Mouse (Mus musculus): ENCODE results near the gene Malrd1. TPM values are rescaled to one million over a fixed set of nuclear protein-coding genes. Genes with fewer than 3 reads are reported as not detected.

Gene Malrd1
- not detected for polyA plus RNA-seq (2017; shearing (Covaris generic))

GRCm38 (mm10) chr2:15526241-15526924 is at the start of gene Malrd1:
TSS of gene Malrd1 (plus strand) at chr2:15526479.

